Mouse (Mus musculus) T-helper 1 cell (primary cell): ENCODE measurements around the gene Wdfy1.

Source experiments
- in situ Hi-C: fragments of 300-600 bp; cut with MboI, MseI; formaldehyde crosslinking; loops from one replicate; pipeline ENCODE4 v1.15.1; 2025; ENCODE audit warnings: high pct_unique_total_duplicates

The Wdfy1 gene

DNA sequence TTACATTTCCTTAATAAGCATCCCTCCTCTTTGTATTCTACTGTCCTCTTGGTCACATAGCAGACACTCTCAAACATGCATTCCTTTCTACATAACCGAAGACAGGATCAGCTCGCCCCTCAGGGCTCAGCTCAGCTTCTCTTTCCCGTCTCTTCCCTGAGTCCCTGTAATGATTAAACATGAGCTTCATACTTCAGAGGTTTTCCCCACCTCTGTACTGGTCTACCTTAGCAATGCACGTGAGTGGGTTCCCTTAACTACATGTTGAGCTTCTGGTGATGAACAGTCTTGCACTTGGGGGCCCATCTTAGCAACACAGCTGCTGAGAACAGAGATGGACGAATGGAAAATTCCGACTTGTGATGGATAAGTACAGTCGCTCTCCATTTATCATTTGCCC lies 116.3 kb downstream of the Wdfy1 start:
- in situ Hi-C loops = no loop called here

DNA sequence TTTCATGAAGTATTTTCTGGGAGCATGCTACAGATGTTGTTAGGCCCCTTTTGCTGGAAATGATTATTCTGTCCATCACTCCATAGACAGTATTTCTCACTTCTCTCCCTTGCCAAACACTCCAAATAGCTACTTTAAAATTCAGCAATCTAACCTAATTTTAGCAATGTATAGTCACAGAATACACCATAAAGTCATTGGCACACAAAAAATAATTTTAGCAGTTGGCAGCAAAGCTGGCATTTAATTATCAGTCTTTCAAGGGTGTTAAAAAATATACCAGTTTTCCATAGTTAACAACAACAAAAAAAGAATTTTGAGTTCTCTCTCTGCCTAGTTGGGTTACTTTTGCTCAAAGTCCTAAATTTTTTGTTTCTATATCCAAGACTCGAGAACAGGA lies 118.5 kb downstream of the Wdfy1 start:
- in situ Hi-C loops = no loop called here

DNA sequence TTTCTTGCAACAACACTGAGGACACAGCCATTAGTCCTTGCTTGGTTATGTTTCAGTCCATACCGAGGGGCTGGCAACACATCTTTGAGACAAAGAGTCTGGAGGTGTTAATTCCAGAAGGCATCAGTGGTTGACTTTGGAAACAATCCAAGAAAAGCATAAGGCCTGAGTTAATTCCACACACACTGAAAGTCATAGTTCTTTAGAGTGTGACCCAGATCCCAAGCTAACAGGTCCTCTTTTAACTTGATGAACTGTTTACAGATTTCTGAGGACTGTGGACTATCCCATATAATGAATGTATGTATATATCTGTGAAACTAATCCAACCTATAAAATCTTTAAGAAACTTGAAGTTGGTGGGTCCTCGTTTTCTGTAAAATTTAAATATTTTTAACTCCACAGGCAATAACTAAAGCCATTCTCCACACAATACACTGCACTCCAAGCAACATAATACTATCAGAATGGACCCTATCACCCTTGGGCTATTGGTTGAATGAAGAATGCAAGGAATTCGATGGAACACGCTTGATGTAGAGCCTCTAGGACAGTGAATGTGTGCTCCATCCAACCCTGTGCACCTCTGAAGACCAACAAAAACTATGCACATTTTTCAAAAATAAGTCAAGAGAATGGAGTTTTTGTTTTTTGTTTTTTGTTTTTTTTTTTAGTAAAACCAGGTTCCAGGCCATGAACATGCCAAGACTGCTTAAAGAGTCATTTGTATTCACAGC lies 120.0 kb downstream of the Wdfy1 start:
- in situ Hi-C loops = no loop called here

DNA sequence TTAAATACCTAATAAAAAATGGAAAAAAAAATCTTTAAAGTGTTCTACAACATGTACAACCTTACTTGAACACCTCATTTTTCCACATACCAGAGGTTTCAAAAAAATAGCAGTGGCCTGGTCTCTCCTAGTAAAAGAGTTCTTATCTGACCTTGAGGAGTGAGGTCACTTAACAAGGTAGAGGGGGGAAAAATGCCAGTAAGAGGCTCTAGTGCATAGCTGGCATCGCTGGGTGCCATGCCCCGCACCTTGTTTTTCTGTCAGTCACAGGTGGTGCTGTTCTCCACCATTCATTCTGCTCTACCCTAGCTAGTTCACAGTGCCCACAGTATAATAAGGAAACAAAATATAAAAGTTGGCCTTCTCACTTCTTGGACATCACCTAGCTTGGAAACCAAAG lies 121.0 kb downstream of the Wdfy1 start:
- in situ Hi-C loops = no loop called here
